Mouse (Mus musculus) lung, postnatal 0 days (tissue): ENCODE measurements around the gene Nt5c3. TPM values are rescaled to one million over a fixed set of nuclear protein-coding genes. Genes with fewer than 3 reads are reported as not detected.
A peak's percentile ranks its signal among the peaks of the same experiment; 100 is the strongest.

Source experiments
- ATAC-seq: fragments of 200-750 bp; cut with Nextera tagmentation; 2 replicates; pipeline ENCODE4 v1.8.0; 2017; ENCODE audit warnings: moderate library complexity
- DNase-seq: peaks from one replicate; pipeline ENCODE4 v3.0.0-alpha.2; 2016; ENCODE audit warnings: low spot score
- H3K27ac ChIP-seq: fragments of 300-500 bp; sonication (generic); 2 replicates; pipeline ENCODE4 v1.5.1; 2014; ENCODE audit warnings: antibody characterized with exemption, mild to moderate bottlenecking, low read length, mixed read lengths
- H3K27me3 ChIP-seq: fragments of 300-500 bp; sonication (generic); replicated peaks from 2 replicates; pipeline ENCODE4 v1.6.1; 2014; ENCODE audit warnings: low read length, mixed read lengths; ENCODE audit not compliant: insufficient read depth
- H3K36me3 ChIP-seq: fragments of 300-500 bp; sonication (generic); 2 replicates; pipeline ENCODE4 v1.6.1; 2014; ENCODE audit warnings: low read length, mixed read lengths; ENCODE audit not compliant: insufficient read depth
- H3K4me1 ChIP-seq: fragments of 300-500 bp; sonication (generic); 2 replicates; pipeline ENCODE4 v1.6.1; 2014; ENCODE audit warnings: antibody characterized with exemption, low read depth, low read length, mixed read lengths; ENCODE audit not compliant: insufficient read depth
- H3K4me2 ChIP-seq: fragments of 300-500 bp; sonication (generic); replicated peaks from 2 replicates; pipeline ENCODE4 v1.6.1; 2014; ENCODE audit warnings: low read depth, mild to moderate bottlenecking, low read length, moderate library complexity, mixed read lengths
- H3K4me3 ChIP-seq: fragments of 300-500 bp; sonication (generic); 2 replicates; pipeline ENCODE4 v1.5.1; 2014; ENCODE audit warnings: low read depth, low read length
- H3K9ac ChIP-seq: fragments of 300-500 bp; sonication (generic); replicated peaks from 2 replicates; pipeline ENCODE4 v1.6.1; 2014; ENCODE audit warnings: low read depth, mild to moderate bottlenecking
- H3K9me3 ChIP-seq: fragments of 300-500 bp; sonication (generic); 2 replicates; pipeline ENCODE4 v1.6.1; 2016; ENCODE audit warnings: low read length, mixed read lengths
- CTCF ChIP-seq: IDR thresholded peaks from 2 replicates; pipeline ENCODE4 v1.5.1; 2016; ENCODE audit warnings: antibody characterized with exemption, mild to moderate bottlenecking
- EP300 ChIP-seq: IDR thresholded peaks from 2 replicates; pipeline ENCODE4 v1.6.1; 2016; ENCODE audit warnings: antibody characterized with exemption, mild to moderate bottlenecking, control low read depth
- WGBS: fragments of 180-500 bp; shearing (Covaris S2); extraction: QIAGEN DNeasy Blood & Tissue Kit; methylation state at CpG from one replicate; pipeline ENCODE4 v1.1.7; 2014; 5-methylcytosine and 5-hydroxymethylcytosine counted together
- polyA plus RNA-seq: library from polyadenylated mRNA; unstranded; fragments of >200 nt; fragmentation: Nextera tagmentation; extraction: Ambion mirVana; gene quantifications from 2 replicates; pipeline ENCODE4 v1.2.1, GENCODE M21; 2015

Gene Nt5c3
- polyA plus RNA-seq, result 46.4 and 46.6 TPM in 2 replicates

- Histone ChIP-seq H3K4me3 (peak within 1 kb of the TSS; percentile 81), H3K9ac (peak within 1 kb of the TSS; percentile 43), H3K9me3 (no peaks in the 10 kb centered on the region), H3K27ac (peak within 1 kb of the TSS; percentile 84), H3K27me3 (no peaks in the 10 kb centered on the region), H3K4me1 (no peaks in the 10 kb centered on the region), H3K36me3 (no peaks in the 10 kb centered on the region), H3K4me2 (peak within 1 kb of the TSS; percentile 81)
- 3% methylated on average over 64 of the region's 64 CpGs for WGBS
- peak; percentile 98 for ATAC-seq
- DNase-seq, result peak; percentile 97
- TF ChIP-seq EP300 (peak; percentile 78), CTCF (0 out of 2 replicates have a peak, but pooled peaks have one; percentile 2)
Observed at GRCm38 (mm10) chr6:56923726-56924707, at the start of gene Nt5c3, which contains the start of gene Vmn1r4. Gene Nt5c3, minus strand, starts transcription at chr6:56923932. Gene Vmn1r4, plus strand, starts transcription at chr6:56924015.

DNA sequence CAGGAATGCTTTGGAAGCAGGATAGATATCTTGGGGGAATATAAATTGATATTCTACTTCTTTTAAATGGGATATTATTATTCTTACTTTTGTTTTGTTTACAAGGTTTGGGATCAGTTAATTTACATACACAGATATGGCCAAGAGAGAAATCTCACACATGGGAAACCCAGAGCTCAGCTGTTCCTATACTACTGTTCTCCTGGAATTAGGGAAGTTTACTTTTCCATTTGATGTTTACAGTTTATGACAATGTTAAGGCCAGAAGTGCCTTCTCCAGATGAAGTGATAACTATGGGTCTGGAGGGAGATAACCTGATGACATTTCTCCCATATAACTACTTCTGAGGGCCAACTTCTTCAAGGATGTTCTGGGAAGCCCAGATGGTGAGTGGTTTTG lies 46.2 kb upstream of the Nt5c3 start, which contains the start of gene Vmn1r5:
TSS of gene Vmn1r5 (plus strand) at position 301 of the 400 bp plus-strand sequence.
- TF ChIP-seq CTCF (no peak), EP300 (no peak)
- H3K27ac ChIP-seq, result no peak within 1 kb of the TSS
- H3K27me3 ChIP-seq, result no peaks in the 10 kb centered on the region
- no peak within 1 kb of the TSS for H3K9ac ChIP-seq
- no peak for DNase-seq
- no peak within 1 kb of the TSS for H3K4me2 ChIP-seq
- H3K4me1 ChIP-seq, result no peaks in the 10 kb centered on the region
- no peaks in the 10 kb centered on the region for H3K9me3 ChIP-seq
- no peaks in the 10 kb centered on the region for H3K36me3 ChIP-seq
- no peak for ATAC-seq
- H3K4me3 ChIP-seq, result no peak within 1 kb of the TSS

DNA sequence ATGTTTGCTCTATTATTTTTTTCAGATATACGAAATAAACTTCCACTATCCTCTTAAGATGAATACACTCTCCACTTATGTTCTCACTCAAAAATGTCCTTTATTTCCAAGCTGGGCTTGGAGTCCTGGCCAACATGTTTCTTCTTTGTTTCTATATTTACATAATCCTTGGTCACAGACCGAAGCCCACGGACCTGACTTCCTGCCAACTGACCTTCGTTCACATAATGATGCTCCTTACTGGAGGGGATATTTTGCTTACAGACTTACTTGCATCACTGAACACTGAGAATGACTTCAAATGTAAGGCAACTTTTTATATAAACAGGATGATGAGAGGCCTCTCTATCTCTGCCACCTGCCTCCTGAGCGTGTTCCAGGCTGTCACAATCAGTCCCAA lies 32.7 kb upstream of the Nt5c3 start:
- no peak overlapping the region for H3K27ac ChIP-seq
- DNase-seq, result no peak
- 44% methylated on average over 5 of the region's 5 CpGs for WGBS
- H3K9me3 ChIP-seq, result no peaks in the 10 kb centered on the region
- H3K27me3 ChIP-seq, result no peaks in the 10 kb centered on the region
- TF ChIP-seq CTCF (no peak), EP300 (no peak)
- no peaks in the 10 kb centered on the region for H3K36me3 ChIP-seq
- no peak overlapping the region for H3K4me2 ChIP-seq
- no peaks in the 10 kb centered on the region for H3K4me1 ChIP-seq
- no peak for ATAC-seq
- H3K4me3 ChIP-seq, result no peak overlapping the region
- H3K9ac ChIP-seq, result no peak overlapping the region

DNA sequence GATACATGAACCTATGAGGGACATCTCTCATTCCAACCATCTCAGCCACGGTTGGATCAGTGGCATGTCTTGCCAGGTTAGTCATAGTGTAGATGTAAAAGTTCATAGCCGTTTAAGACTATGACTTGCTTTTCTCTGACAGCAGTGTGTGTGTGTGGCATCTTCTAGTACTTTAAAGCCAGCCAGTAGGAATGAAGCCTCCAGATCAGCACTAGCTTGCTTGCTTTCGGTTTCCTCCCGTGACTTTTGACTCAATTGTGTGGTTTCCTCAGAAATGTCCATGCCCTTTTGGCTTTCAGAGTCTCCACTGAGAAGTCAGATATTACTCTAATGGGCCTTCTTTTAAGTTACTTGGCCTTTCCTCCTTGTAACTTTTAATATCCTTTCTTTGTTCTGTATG lies 10.6 kb upstream of the Nt5c3 start:
- H3K27ac ChIP-seq, result no peak overlapping the region
- DNase-seq (no peak), ATAC-seq (no peak)
- H3K9ac ChIP-seq, result no peak overlapping the region
- no peaks in the 10 kb centered on the region for H3K27me3 ChIP-seq
- WGBS, result 79% methylated on average over 4 of the region's 4 CpGs
- no peaks in the 10 kb centered on the region for H3K36me3 ChIP-seq
- no peaks in the 10 kb centered on the region for H3K9me3 ChIP-seq
- no peaks in the 10 kb centered on the region for H3K4me1 ChIP-seq
- H3K4me2 ChIP-seq, result no peak overlapping the region
- TF ChIP-seq EP300 (no peak), CTCF (no peak)
- no peak overlapping the region for H3K4me3 ChIP-seq

GRCm38 (mm10) chr6:56932464-56932863 lies 8.7 kb upstream of the Nt5c3 start:
- DNase-seq, result no peak
- no peak for ATAC-seq
- Histone ChIP-seq H3K9ac (no peak overlapping the region), H3K4me1 (no peaks in the 10 kb centered on the region), H3K4me2 (no peak overlapping the region), H3K27ac (no peak overlapping the region), H3K9me3 (no peaks in the 10 kb centered on the region), H3K36me3 (no peaks in the 10 kb centered on the region), H3K4me3 (no peak overlapping the region), H3K27me3 (no peaks in the 10 kb centered on the region)
- TF ChIP-seq CTCF (no peak), EP300 (no peak)
- 51% methylated on average over 2 of the region's 2 CpGs for WGBS

DNA sequence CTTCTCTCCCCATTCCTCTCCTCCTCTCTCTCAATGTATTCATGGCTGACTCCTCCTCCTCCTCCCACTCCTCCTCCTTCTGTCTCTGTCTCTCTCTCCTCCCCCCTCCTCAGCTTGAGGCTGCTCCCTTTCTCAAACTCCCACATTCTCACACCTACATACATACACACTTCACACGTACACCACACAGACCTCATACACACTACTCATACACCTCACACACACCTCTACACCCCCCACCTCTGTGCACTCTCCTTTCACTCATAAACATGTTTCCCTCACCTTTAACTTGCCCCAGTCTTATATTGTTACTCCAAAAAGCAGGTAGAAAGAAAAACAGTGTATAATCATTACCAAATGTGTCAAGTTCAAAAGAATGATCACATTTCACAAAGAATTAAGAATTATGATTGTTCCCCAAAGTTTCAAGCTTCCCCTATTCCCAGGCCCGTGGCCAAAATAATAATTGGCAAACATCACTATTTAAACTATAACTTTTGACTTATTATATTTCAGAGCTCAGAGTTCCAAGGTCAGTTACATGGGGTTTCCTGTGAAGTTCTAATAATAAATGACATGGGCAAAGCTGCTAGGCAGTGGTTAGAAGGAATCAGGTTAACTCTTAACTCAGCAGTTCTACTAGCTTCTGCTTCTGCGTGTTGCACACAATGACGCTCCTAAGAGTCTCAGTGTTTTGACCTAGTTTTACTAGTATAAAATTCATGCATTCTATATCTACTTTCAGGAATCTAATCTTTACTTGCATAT lies 8.1 kb upstream of the Nt5c3 start:
- H3K27ac ChIP-seq, result no peak overlapping the region
- TF ChIP-seq EP300 (no peak), CTCF (no peak)
- H3K4me3 ChIP-seq, result no peak overlapping the region
- H3K36me3 ChIP-seq, result no peaks in the 10 kb centered on the region
- H3K9me3 ChIP-seq, result no peaks in the 10 kb centered on the region
- DNase-seq (no peak), ATAC-seq (no peak)
- H3K9ac ChIP-seq, result no peak overlapping the region
- no peak overlapping the region for H3K4me2 ChIP-seq
- H3K27me3 ChIP-seq, result no peaks in the 10 kb centered on the region
- H3K4me1 ChIP-seq, result no peaks in the 10 kb centered on the region
- WGBS, result 66% methylated on average over 4 of the region's 4 CpGs
